9 mouse cellular contexts compared by ENCODE assay signal in the genomic region with DNA sequence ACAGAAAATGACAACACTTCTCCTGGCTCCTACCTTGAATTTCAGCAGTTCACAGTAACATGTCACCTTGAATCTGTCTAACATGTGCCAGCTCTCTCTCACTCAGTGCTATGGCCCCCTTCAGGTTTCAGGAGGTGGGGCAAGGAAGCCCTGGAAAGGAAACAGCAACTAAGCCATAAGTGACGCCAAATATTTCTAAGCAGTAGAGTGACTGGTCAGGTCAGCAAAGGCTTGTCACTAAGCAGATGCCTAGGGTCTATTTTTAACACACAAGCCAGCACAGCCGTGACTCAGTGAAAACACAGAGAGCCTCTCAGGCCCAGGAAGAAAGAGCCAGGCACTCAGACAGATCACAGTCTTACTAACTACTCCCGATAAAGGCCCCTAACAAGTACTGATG. TPM values are rescaled to one million over a fixed set of nuclear protein-coding genes. Genes with fewer than 3 reads are reported as not detected.
DNase-seq lines count a peak whose midpoint lies in the region; ATAC-seq and TF ChIP-seq lines count a peak whose summit lies in the region.
"Had no signal": no experiment of that assay in that cellular context is flagged by ENCODE, and none has a peak within 500 bp of the region (broad histone marks: within the 10 kb centered on the region; RNA-seq: fewer than 3 reads in every experiment).

No protein-coding gene starts in this region.

- peaks cover 21% of the 10 kb centered on the region; the same call in 1 of the 2 replicates for H3K36me3 ChIP-seq in lung, embryonic 14.5 days (ENCODE audit: insufficient read depth)
- peaks cover 13% of the 10 kb centered on the region for H3K36me3 ChIP-seq in forebrain, embryonic 10.5 days (replicated peaks)

- no peak for TF ChIP-seq POLR2A in brain, embryonic 14.5 days (IDR thresholded peaks at IDR 0.05; ENCODE audit: borderline replicate concordance, extremely low read depth, insufficient read depth, insufficient read length, poor library complexity, severe bottlenecking)

- no peak for TF ChIP-seq CTCF in lung, embryonic 14.5 days (IDR thresholded peaks at IDR 0.05; ENCODE audit: low read depth)
- no peak for TF ChIP-seq CTCF in brain, embryonic 14.5 days (IDR thresholded peaks at IDR 0.05; ENCODE audit: borderline replicate concordance, extremely low read depth, insufficient read depth, insufficient read length)

- no peaks in the 10 kb centered on the region for H3K27me3 ChIP-seq in lung, embryonic 14.5 days (ENCODE audit: insufficient read depth, low read length)
- no peaks in the 10 kb centered on the region for H3K27me3 ChIP-seq in forebrain, embryonic 10.5 days (ENCODE audit: poor library complexity, severe bottlenecking)
- H3K27me3 ChIP-seq: embryonic facial prominence, embryonic 13.5 days had no signal

- no peak for DNase-seq in lung, embryonic 14.5 days
- DNase-seq in lung, postnatal 25 days (ENCODE audit: low spot score), result no peak
- DNase-seq in brain, embryonic 14.5 days (ENCODE audit: low read depth), result peak; percentile 0
- DNase-seq in heart, postnatal 10 days, result peak; percentile 72 to 79
- no peak for DNase-seq in forebrain, embryonic 10.5 days (ENCODE audit: extremely low spot score, low spot score)
- no peak for DNase-seq in ovary, postnatal 10 days (ENCODE audit: low spot score)
- DNase-seq in thymus, postnatal 14 days, result no peak

- H3K4me3 ChIP-seq in lung, embryonic 14.5 days (ENCODE audit: low read depth, low read length), result no peak overlapping the region
- no peak overlapping the region for H3K4me3 ChIP-seq in forebrain, embryonic 10.5 days
- H3K4me3 ChIP-seq: embryonic facial prominence, embryonic 13.5 days had no signal

- 0 out of 2 replicates have a peak, but pooled peaks cover 5% of the 10 kb centered on the region for H3K4me1 ChIP-seq in lung, embryonic 14.5 days (ENCODE audit: insufficient read depth)
- H3K4me1 ChIP-seq in forebrain, embryonic 10.5 days, result peaks cover 3% of the 10 kb centered on the region

- 50% methylated on average over 3 of the region's 3 CpGs for WGBS in lung, embryonic 14.5 days
- 80% methylated on average over 3 of the region's 3 CpGs for WGBS in forebrain, embryonic 10.5 days

- intact Hi-C loops in heart, postnatal 10 days (cut with DNase I), result no loop called here

- H3K9ac ChIP-seq in lung, embryonic 14.5 days, result no peak overlapping the region
- H3K9ac ChIP-seq: embryonic facial prominence, embryonic 13.5 days had no signal

- H3K9me3 ChIP-seq in lung, embryonic 14.5 days (ENCODE audit: low read depth, low read length), result no peaks in the 10 kb centered on the region
- no peaks in the 10 kb centered on the region for H3K9me3 ChIP-seq in forebrain, embryonic 10.5 days
- H3K9me3 ChIP-seq: embryonic facial prominence, embryonic 13.5 days had no signal

- no peak overlapping the region for H3K4me2 ChIP-seq in lung, embryonic 14.5 days
- H3K4me2 ChIP-seq: embryonic facial prominence, embryonic 13.5 days had no signal

- H3K27ac ChIP-seq in lung, embryonic 14.5 days (ENCODE audit: low read depth), result peak overlapping the region; percentile 14; the same call in 1 of the 2 replicates
- H3K27ac ChIP-seq in forebrain, embryonic 10.5 days, result no peak overlapping the region
- H3K27ac ChIP-seq: embryonic facial prominence, embryonic 13.5 days had no signal

- peak; percentile 29; the same call in 1 of the 2 replicates for ATAC-seq in lung, embryonic 14.5 days (ENCODE audit: insufficient read depth)
- 0 out of 2 replicates have a peak, but pooled peaks have one; percentile 10 for ATAC-seq in monocyte, adult 5-6 weeks (replicated peaks; ENCODE audit: insufficient number of reproducible peaks, low FRiP score, low TSS enrichment, poor library complexity, severe bottlenecking)

RNA-seq across cellular contexts. Expression of gene Fyco1, which starts 6.6 kb away (rescaled TPM):
- polyA plus RNA-seq in lung, embryonic 14.5 days (2014; fragmentation: Nextera tagmentation; extraction: Ambion mirVana), result 12.6 and 12.9 TPM in 2 replicates
- polyA plus RNA-seq in brain, embryonic 14.5 days (2012; rRNA removed), result 4.6 and 8.1 TPM in 2 replicates
- 100 to 1,000 TPM; 206 to 217 TPM for total RNA-seq in heart, postnatal 10 days (2021)
- total RNA-seq in monocyte, adult 5-6 weeks (2017), result 23.8 to 40.6 TPM (median 30.4 TPM) in 3 replicates
- 10.2 and 11.1 TPM in 2 replicates for polyA plus RNA-seq in forebrain, embryonic 10.5 days (2016; fragmentation: Nextera tagmentation; extraction: Ambion mirVana)

RNA-seq across cellular contexts. Expression of gene Xcr1, which starts 16.7 kb away (rescaled TPM):
- not detected in 2 replicates for polyA plus RNA-seq in lung, embryonic 14.5 days (2014; fragmentation: Nextera tagmentation; extraction: Ambion mirVana)
- polyA plus RNA-seq in brain, embryonic 14.5 days (2012; rRNA removed), result not detected in 2 replicates
- not detected for total RNA-seq in heart, postnatal 10 days (2021)
- 0.19 to 0.49 TPM (median 0.21 TPM) in 3 replicates for total RNA-seq in monocyte, adult 5-6 weeks (2017)
- 0.02 and 0.04 TPM in 2 replicates for polyA plus RNA-seq in forebrain, embryonic 10.5 days (2016; fragmentation: Nextera tagmentation; extraction: Ambion mirVana)
- polyA plus RNA-seq: embryonic facial prominence, embryonic 13.5 days had no signal

RNA-seq across cellular contexts. Expression of gene Cxcr6, which starts 38.8 kb away (rescaled TPM):
- polyA plus RNA-seq in lung, embryonic 14.5 days (2014; fragmentation: Nextera tagmentation; extraction: Ambion mirVana), result 0.25 and 0.28 TPM in 2 replicates
- polyA plus RNA-seq in brain, embryonic 14.5 days (2012; rRNA removed), result 0.04 TPM in 1 of 2 replicates, not detected in the other
- not detected for total RNA-seq in heart, postnatal 10 days (2021)
- total RNA-seq in monocyte, adult 5-6 weeks (2017), result 0.78 to 1.9 TPM (median 1.3 TPM) in 3 replicates
- 0.07 and 0.14 TPM in 2 replicates for polyA plus RNA-seq in forebrain, embryonic 10.5 days (2016; fragmentation: Nextera tagmentation; extraction: Ambion mirVana)

Comparison
In these comparisons a context has a peak if more than half of its experiments do, and no peak if none do; other contexts are left out.
1. DNase-seq: peak in brain, embryonic 14.5 days (single experiment) and heart, postnatal 10 days (2 of 2); none in lung, embryonic 14.5 days (single experiment), lung, postnatal 25 days (single experiment), forebrain, embryonic 10.5 days (single experiment), ovary, postnatal 10 days (single experiment) and thymus, postnatal 14 days (single experiment).